Mouse (Mus musculus) stomach, embryonic 16.5 days (tissue): ENCODE data around the gene Slc39a11. TPM values are rescaled to one million over a fixed set of nuclear protein-coding genes. Genes with fewer than 3 reads are reported as not detected.

Experiments used
- ATAC-seq: fragments of 200-750 bp; cut with Nextera tagmentation; 2 replicates; pipeline ENCODE4 v1.8.0; 2017; ENCODE audit warnings: moderate number of reproducible peaks, moderate TSS enrichment; ENCODE audit not compliant: insufficient read depth, low FRiP score
- H3K27ac ChIP-seq: fragments of 300-500 bp; sonication (generic); 2 replicates; pipeline ENCODE4 v1.5.1; 2014; ENCODE audit warnings: low read length
- H3K27me3 ChIP-seq: fragments of 300-500 bp; sonication (generic); 2 replicates; pipeline ENCODE4 v1.6.1; 2014; ENCODE audit warnings: low read length, control low read depth, mixed read lengths; ENCODE audit not compliant: control insufficient read depth, insufficient read depth
- H3K36me3 ChIP-seq: fragments of 300-500 bp; sonication (generic); 2 replicates; pipeline ENCODE4 v1.6.1; 2014; ENCODE audit warnings: low read length; ENCODE audit not compliant: control insufficient read depth, insufficient read depth
- H3K4me1 ChIP-seq: fragments of 300-500 bp; sonication (generic); 2 replicates; pipeline ENCODE4 v1.6.1; 2014; ENCODE audit warnings: low read length, control low read depth, mixed read lengths; ENCODE audit not compliant: control insufficient read depth, insufficient read depth
- H3K4me2 ChIP-seq: fragments of 300-500 bp; sonication (generic); 2 replicates; pipeline ENCODE4 v1.6.1; 2014; ENCODE audit warnings: low read depth, low read length, mixed read lengths
- H3K4me3 ChIP-seq: fragments of 300-500 bp; sonication (generic); replicated peaks from 2 replicates; pipeline ENCODE4 v1.5.1; 2014; ENCODE audit warnings: mild to moderate bottlenecking, low read length
- H3K9ac ChIP-seq: fragments of 300-500 bp; sonication (generic); 2 replicates; pipeline ENCODE4 v1.6.1; 2014; ENCODE audit warnings: low read length
- H3K9me3 ChIP-seq: fragments of 300-500 bp; sonication (generic); replicated peaks from 2 replicates; pipeline ENCODE4 v1.6.1; 2016; ENCODE audit warnings: low read length, control low read depth; ENCODE audit not compliant: control insufficient read depth
- WGBS: fragments of 180-500 bp; shearing (Covaris S2); extraction: QIAGEN DNeasy Blood & Tissue Kit; methylation state at CpG from one replicate; pipeline ENCODE4 v1.1.7; 2014; 5-methylcytosine and 5-hydroxymethylcytosine counted together
- polyA plus RNA-seq: library from polyadenylated mRNA; unstranded; fragments of >200 nt; fragmentation: Nextera tagmentation; extraction: Ambion mirVana; gene quantifications from 2 replicates; pipeline ENCODE4 v1.2.1, GENCODE M21; 2015

The Slc39a11 gene
- polyA plus RNA-seq, 1 experiment from 2014 or later: 47.9 TPM

- no peaks in the 10 kb centered on the region for H3K36me3 ChIP-seq
- H3K4me1 ChIP-seq: peaks cover 6% of the 10 kb centered on the region; the same call in 1 of the 2 replicates
- no peak overlapping the region for H3K4me3 ChIP-seq
- no peak overlapping the region for H3K4me2 ChIP-seq
- no peak for ATAC-seq
- H3K27ac ChIP-seq: no peak overlapping the region
- H3K27me3 ChIP-seq: no peaks in the 10 kb centered on the region
- no peak overlapping the region for H3K9ac ChIP-seq
- no peaks in the 10 kb centered on the region for H3K9me3 ChIP-seq
- WGBS: 77% methylated on average over 12 of the region's 12 CpGs
Observed at GRCm38 (mm10) chr11:113467313-113467811, 182.5 kb downstream of the Slc39a11 start.

- no peak overlapping the region for H3K4me2 ChIP-seq
- H3K4me1 ChIP-seq: no peaks in the 10 kb centered on the region
- no peak overlapping the region for H3K9ac ChIP-seq
- H3K4me3 ChIP-seq: no peak overlapping the region
- no peak overlapping the region for H3K27ac ChIP-seq
- H3K36me3 ChIP-seq: no peaks in the 10 kb centered on the region
- ATAC-seq: no peak
- WGBS: 83% methylated on average over 2 of the region's 2 CpGs
- H3K9me3 ChIP-seq: peaks cover 5% of the 10 kb centered on the region; the same call in 1 of the 2 replicates
- no peaks in the 10 kb centered on the region for H3K27me3 ChIP-seq
Observed at GRCm38 (mm10) chr11:113460118-113460517, 189.8 kb downstream of the Slc39a11 start.

GRCm38 (mm10) chr11:113458582-113459210 lies 191.2 kb downstream of the Slc39a11 start:
- Histone ChIP-seq H3K9ac (no peak overlapping the region), H3K4me1 (no peaks in the 10 kb centered on the region), H3K36me3 (no peaks in the 10 kb centered on the region), H3K27ac (no peak overlapping the region), H3K9me3 (peaks cover 5% of the 10 kb centered on the region; the same call in 1 of the 2 replicates), H3K4me3 (no peak overlapping the region), H3K27me3 (no peaks in the 10 kb centered on the region), H3K4me2 (no peak overlapping the region)
- 71% methylated on average over 15 of the region's 15 CpGs for WGBS
- ATAC-seq: no peak

- peaks cover 5% of the 10 kb centered on the region; the same call in 1 of the 2 replicates for H3K9me3 ChIP-seq
- H3K36me3 ChIP-seq: no peaks in the 10 kb centered on the region
- H3K4me3 ChIP-seq: no peak overlapping the region
- no peaks in the 10 kb centered on the region for H3K27me3 ChIP-seq
- no peak for ATAC-seq
- WGBS: 49% methylated on average over 16 of the region's 16 CpGs
- H3K4me2 ChIP-seq: no peak overlapping the region
- no peaks in the 10 kb centered on the region for H3K4me1 ChIP-seq
- H3K9ac ChIP-seq: no peak overlapping the region
- H3K27ac ChIP-seq: no peak overlapping the region
Observed at GRCm38 (mm10) chr11:113452861-113453568, 196.9 kb downstream of the Slc39a11 start.

GRCm38 (mm10) chr11:113451301-113451700 lies 198.6 kb downstream of the Slc39a11 start:
- H3K4me1 ChIP-seq: no peaks in the 10 kb centered on the region
- no peaks in the 10 kb centered on the region for H3K9me3 ChIP-seq
- no peaks in the 10 kb centered on the region for H3K36me3 ChIP-seq
- H3K4me3 ChIP-seq: no peak overlapping the region
- H3K9ac ChIP-seq: no peak overlapping the region
- H3K27me3 ChIP-seq: no peaks in the 10 kb centered on the region
- WGBS: 75% methylated on average over 10 of the region's 10 CpGs
- H3K4me2 ChIP-seq: no peak overlapping the region
- no peak for ATAC-seq
- no peak overlapping the region for H3K27ac ChIP-seq

GRCm38 (mm10) chr11:113450665-113451064 lies 199.2 kb downstream of the Slc39a11 start:
- Histone ChIP-seq H3K4me2 (no peak overlapping the region), H3K9ac (no peak overlapping the region), H3K36me3 (no peaks in the 10 kb centered on the region), H3K9me3 (no peaks in the 10 kb centered on the region), H3K4me3 (no peak overlapping the region), H3K27ac (no peak overlapping the region), H3K4me1 (no peaks in the 10 kb centered on the region), H3K27me3 (no peaks in the 10 kb centered on the region)
- no peak for ATAC-seq
- 87% methylated on average over 4 of the region's 4 CpGs for WGBS

GRCm38 (mm10) chr11:113450028-113450427 lies 199.9 kb downstream of the Slc39a11 start:
- Histone ChIP-seq H3K4me3 (no peak overlapping the region), H3K27me3 (no peaks in the 10 kb centered on the region), H3K36me3 (no peaks in the 10 kb centered on the region), H3K4me1 (no peaks in the 10 kb centered on the region), H3K27ac (no peak overlapping the region), H3K9ac (no peak overlapping the region), H3K9me3 (no peaks in the 10 kb centered on the region), H3K4me2 (no peak overlapping the region)
- ATAC-seq: no peak
- WGBS: 75% methylated on average over 6 of the region's 6 CpGs

GRCm38 (mm10) chr11:113442036-113442435 lies 207.8 kb downstream of the Slc39a11 start:
- Histone ChIP-seq H3K4me3 (no peak overlapping the region), H3K27me3 (no peaks in the 10 kb centered on the region), H3K27ac (no peak overlapping the region), H3K4me2 (no peak overlapping the region), H3K9ac (no peak overlapping the region), H3K9me3 (no peaks in the 10 kb centered on the region), H3K36me3 (no peaks in the 10 kb centered on the region), H3K4me1 (peaks cover 7% of the 10 kb centered on the region; the same call in 1 of the 2 replicates)
- no peak for ATAC-seq
- WGBS: 93% methylated on average over 11 of the region's 11 CpGs

- Histone ChIP-seq H3K36me3 (no peaks in the 10 kb centered on the region), H3K9ac (peak overlapping the region; percentile 17; the same call in 1 of the 2 replicates), H3K4me1 (peaks cover 7% of the 10 kb centered on the region; the same call in 1 of the 2 replicates), H3K4me3 (no peak overlapping the region), H3K9me3 (no peaks in the 10 kb centered on the region), H3K27ac (no peak overlapping the region), H3K4me2 (no peak overlapping the region), H3K27me3 (no peaks in the 10 kb centered on the region)
- ATAC-seq: 0 out of 2 replicates have a peak, but pooled peaks have one; percentile 20
- WGBS: 51% methylated on average over 20 of the region's 20 CpGs
Observed at GRCm38 (mm10) chr11:113439328-113440030, 210.4 kb downstream of the Slc39a11 start.
